Mouse (Mus musculus) stomach, embryonic 16.5 days (tissue): Measurements from ENCODE around the gene Six2. TPM values are rescaled to one million over a fixed set of nuclear protein-coding genes. Genes with fewer than 3 reads are reported as not detected.

Experiments used
- ATAC-seq: fragments of 200-750 bp; cut with Nextera tagmentation; 2 replicates; pipeline ENCODE4 v1.8.0; 2017; ENCODE audit warnings: moderate number of reproducible peaks, moderate TSS enrichment; ENCODE audit not compliant: insufficient read depth, low FRiP score
- H3K27ac ChIP-seq: fragments of 300-500 bp; sonication (generic); 2 replicates; pipeline ENCODE4 v1.5.1; 2014; ENCODE audit warnings: low read length
- H3K27me3 ChIP-seq: fragments of 300-500 bp; sonication (generic); 2 replicates; pipeline ENCODE4 v1.6.1; 2014; ENCODE audit warnings: low read length, control low read depth, mixed read lengths; ENCODE audit not compliant: control insufficient read depth, insufficient read depth
- H3K36me3 ChIP-seq: fragments of 300-500 bp; sonication (generic); 2 replicates; pipeline ENCODE4 v1.6.1; 2014; ENCODE audit warnings: low read length; ENCODE audit not compliant: control insufficient read depth, insufficient read depth
- H3K4me1 ChIP-seq: fragments of 300-500 bp; sonication (generic); 2 replicates; pipeline ENCODE4 v1.6.1; 2014; ENCODE audit warnings: low read length, control low read depth, mixed read lengths; ENCODE audit not compliant: control insufficient read depth, insufficient read depth
- H3K4me2 ChIP-seq: fragments of 300-500 bp; sonication (generic); 2 replicates; pipeline ENCODE4 v1.6.1; 2014; ENCODE audit warnings: low read depth, low read length, mixed read lengths
- H3K4me3 ChIP-seq: fragments of 300-500 bp; sonication (generic); replicated peaks from 2 replicates; pipeline ENCODE4 v1.5.1; 2014; ENCODE audit warnings: mild to moderate bottlenecking, low read length
- H3K9ac ChIP-seq: fragments of 300-500 bp; sonication (generic); 2 replicates; pipeline ENCODE4 v1.6.1; 2014; ENCODE audit warnings: low read length
- H3K9me3 ChIP-seq: fragments of 300-500 bp; sonication (generic); replicated peaks from 2 replicates; pipeline ENCODE4 v1.6.1; 2016; ENCODE audit warnings: low read length, control low read depth; ENCODE audit not compliant: control insufficient read depth
- WGBS: fragments of 180-500 bp; shearing (Covaris S2); extraction: QIAGEN DNeasy Blood & Tissue Kit; methylation state at CpG from one replicate; pipeline ENCODE4 v1.1.7; 2014; 5-methylcytosine and 5-hydroxymethylcytosine counted together
- polyA plus RNA-seq: library from polyadenylated mRNA; unstranded; fragments of >200 nt; fragmentation: Nextera tagmentation; extraction: Ambion mirVana; gene quantifications from 2 replicates; pipeline ENCODE4 v1.2.1, GENCODE M21; 2015

The Six2 gene
- polyA plus RNA-seq, 1 experiment from 2014 or later: 3.4 TPM

DNA sequence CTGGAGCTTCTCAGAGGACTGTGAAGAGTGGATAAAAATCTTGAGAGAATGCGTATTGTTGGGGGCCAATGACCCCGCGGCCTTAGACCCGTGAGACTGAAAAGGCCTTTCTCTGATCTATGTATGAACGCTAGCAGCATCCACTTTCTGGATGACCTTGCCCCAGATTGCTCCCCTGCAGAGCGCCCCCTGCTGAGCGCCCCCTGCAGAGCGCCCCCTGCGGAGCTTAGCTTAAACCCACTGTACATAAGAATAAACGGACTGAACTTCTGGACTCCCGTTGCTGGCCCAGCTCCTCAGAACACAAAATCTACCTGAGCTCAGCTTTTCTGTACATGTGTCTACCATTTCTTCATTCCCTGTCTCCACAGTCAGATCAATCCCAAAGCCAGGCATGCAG, 27.7 kb upstream of the Six2 start:
- no peak overlapping the region for H3K27ac ChIP-seq
- no peak overlapping the region for H3K4me3 ChIP-seq
- peaks cover 2% of the 10 kb centered on the region; the same call in 1 of the 2 replicates for H3K4me1 ChIP-seq
- 73% methylated on average over 11 of the region's 11 CpGs for WGBS
- H3K9ac ChIP-seq: no peak overlapping the region
- H3K27me3 ChIP-seq: no peaks in the 10 kb centered on the region
- no peak overlapping the region for H3K4me2 ChIP-seq
- H3K9me3 ChIP-seq: no peaks in the 10 kb centered on the region
- no peaks in the 10 kb centered on the region for H3K36me3 ChIP-seq
- ATAC-seq: no peak

- no peaks in the 10 kb centered on the region for H3K27me3 ChIP-seq
- no peak overlapping the region for H3K4me3 ChIP-seq
- ATAC-seq: no peak
- no peaks in the 10 kb centered on the region for H3K9me3 ChIP-seq
- no peaks in the 10 kb centered on the region for H3K36me3 ChIP-seq
- no peak overlapping the region for H3K9ac ChIP-seq
- 60% methylated on average over 5 of the region's 5 CpGs for WGBS
- H3K4me1 ChIP-seq: peaks cover 2% of the 10 kb centered on the region; the same call in 1 of the 2 replicates
- no peak overlapping the region for H3K4me2 ChIP-seq
- H3K27ac ChIP-seq: no peak overlapping the region
Measured at GRCm38 (mm10) chr17:85714370-85714769, 26.3 kb upstream of the Six2 start.

DNA sequence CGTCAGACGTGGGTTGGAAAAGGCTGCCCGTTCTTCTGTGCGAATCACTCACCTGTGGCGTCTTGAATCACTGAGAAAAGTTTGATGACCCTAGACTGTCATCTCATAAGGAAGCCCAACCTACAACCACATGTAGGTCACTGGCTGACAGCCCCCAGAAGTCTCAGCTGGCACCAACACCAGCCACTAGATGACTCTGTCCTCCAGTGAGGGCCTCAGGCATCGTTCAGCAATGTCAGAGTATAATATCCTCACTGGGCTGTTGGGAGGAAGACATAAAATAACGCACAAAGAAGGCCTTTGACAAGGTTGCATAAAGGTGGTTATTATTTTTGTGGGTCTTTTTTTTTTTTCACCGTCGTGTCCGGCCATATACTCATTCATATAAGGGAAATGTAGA, 24.8 kb upstream of the Six2 start:
- no peak for ATAC-seq
- H3K27ac ChIP-seq: no peak overlapping the region
- peaks cover 2% of the 10 kb centered on the region; the same call in 1 of the 2 replicates for H3K4me1 ChIP-seq
- WGBS: 83% methylated on average over 10 of the region's 10 CpGs
- H3K4me2 ChIP-seq: no peak overlapping the region
- no peak overlapping the region for H3K4me3 ChIP-seq
- H3K9me3 ChIP-seq: no peaks in the 10 kb centered on the region
- no peak overlapping the region for H3K9ac ChIP-seq
- H3K36me3 ChIP-seq: no peaks in the 10 kb centered on the region
- H3K27me3 ChIP-seq: no peaks in the 10 kb centered on the region

GRCm38 (mm10) chr17:85704369-85705260, 16.5 kb upstream of the Six2 start:
- no peak overlapping the region for H3K4me3 ChIP-seq
- H3K36me3 ChIP-seq: no peaks in the 10 kb centered on the region
- no peak for ATAC-seq
- no peaks in the 10 kb centered on the region for H3K9me3 ChIP-seq
- 63% methylated on average over 12 of the region's 12 CpGs for WGBS
- H3K9ac ChIP-seq: no peak overlapping the region
- H3K4me1 ChIP-seq: no peaks in the 10 kb centered on the region
- H3K27ac ChIP-seq: no peak overlapping the region
- H3K27me3 ChIP-seq: no peaks in the 10 kb centered on the region
- no peak overlapping the region for H3K4me2 ChIP-seq

- peaks cover 5% of the 10 kb centered on the region; the same call in 1 of the 2 replicates for H3K27me3 ChIP-seq
- H3K9me3 ChIP-seq: no peaks in the 10 kb centered on the region
- 57% methylated on average over 4 of the region's 4 CpGs for WGBS
- H3K4me3 ChIP-seq: no peak overlapping the region
- ATAC-seq: no peak
- no peak overlapping the region for H3K9ac ChIP-seq
- no peaks in the 10 kb centered on the region for H3K4me1 ChIP-seq
- no peak overlapping the region for H3K27ac ChIP-seq
- H3K36me3 ChIP-seq: no peaks in the 10 kb centered on the region
- no peak overlapping the region for H3K4me2 ChIP-seq
Measured at GRCm38 (mm10) chr17:85700028-85700427, 12.0 kb upstream of the Six2 start.

DNA sequence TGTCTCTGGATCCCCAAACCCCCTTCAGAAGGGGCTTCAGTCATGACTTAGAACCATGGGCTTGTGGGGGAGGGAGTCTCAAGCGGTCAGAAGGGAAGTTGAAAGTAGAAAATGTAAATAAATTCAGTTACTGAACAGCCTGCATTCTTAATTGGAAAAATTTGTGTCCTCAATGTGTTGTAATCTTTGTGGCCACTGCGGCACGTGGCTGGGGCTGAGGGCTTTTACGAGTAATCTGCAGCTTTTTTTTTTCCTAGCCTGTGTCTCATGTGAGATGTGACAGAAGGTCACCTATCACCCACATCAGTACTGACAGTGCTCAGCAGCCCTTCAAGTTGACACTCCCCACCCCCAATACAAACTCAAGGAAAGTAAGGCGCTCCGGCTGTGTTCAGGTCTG, 10.6 kb upstream of the Six2 start:
- Histone ChIP-seq H3K4me2 (no peak overlapping the region), H3K9ac (no peak overlapping the region), H3K4me3 (no peak overlapping the region), H3K27ac (no peak overlapping the region), H3K9me3 (no peaks in the 10 kb centered on the region; the same call in 1 of the 2 replicates), H3K4me1 (no peaks in the 10 kb centered on the region), H3K27me3 (peaks cover 17% of the 10 kb centered on the region), H3K36me3 (no peaks in the 10 kb centered on the region)
- WGBS: 59% methylated on average over 6 of the region's 6 CpGs
- ATAC-seq: no peak

DNA sequence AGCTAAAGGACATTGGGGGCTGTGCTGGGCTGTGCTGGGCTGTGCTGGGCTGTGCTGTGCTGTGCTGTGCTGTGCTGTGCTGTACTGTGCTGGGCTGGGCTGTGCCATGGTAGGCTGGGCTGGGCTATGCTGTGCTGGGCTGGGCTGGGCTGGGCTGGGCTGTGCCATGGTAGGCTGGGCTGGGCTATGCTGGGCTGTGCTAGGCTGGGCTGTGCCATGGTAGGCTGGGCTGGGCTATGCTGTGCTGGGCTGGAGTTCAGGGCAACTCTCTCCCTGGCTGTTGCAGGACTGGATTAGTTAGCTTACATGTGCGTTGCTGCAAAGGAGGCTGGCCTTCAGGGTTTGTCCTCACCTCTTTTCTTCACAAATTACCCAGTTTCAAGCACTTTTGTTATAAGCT, 9.9 kb upstream of the Six2 start:
- peaks cover 24% of the 10 kb centered on the region for H3K27me3 ChIP-seq
- no peak overlapping the region for H3K4me2 ChIP-seq
- ATAC-seq: peak; percentile 71; the same call in 1 of the 2 replicates
- no peaks in the 10 kb centered on the region; the same call in 1 of the 2 replicates for H3K9me3 ChIP-seq
- H3K4me1 ChIP-seq: no peaks in the 10 kb centered on the region
- no peaks in the 10 kb centered on the region for H3K36me3 ChIP-seq
- H3K9ac ChIP-seq: no peak overlapping the region
- WGBS: 56% methylated on average over 1 of the region's 1 CpGs
- no peak overlapping the region for H3K4me3 ChIP-seq
- H3K27ac ChIP-seq: no peak overlapping the region

GRCm38 (mm10) chr17:85694499-85694898, 6.4 kb upstream of the Six2 start:
- WGBS: 78% methylated on average over 6 of the region's 6 CpGs
- H3K4me2 ChIP-seq: no peak overlapping the region

GRCm38 (mm10) chr17:85693101-85693500, 5.0 kb upstream of the Six2 start:
- H3K36me3 ChIP-seq: no peaks in the 10 kb centered on the region
- peaks cover 9% of the 10 kb centered on the region; the same call in 1 of the 2 replicates for H3K4me1 ChIP-seq
- H3K9ac ChIP-seq: no peak overlapping the region
- WGBS: 15% methylated on average over 9 of the region's 9 CpGs
- no peaks in the 10 kb centered on the region; the same call in 1 of the 2 replicates for H3K9me3 ChIP-seq
- peak overlapping the region; percentile 23 for H3K4me3 ChIP-seq
- no peak for ATAC-seq
- peaks cover 72% of the 10 kb centered on the region for H3K27me3 ChIP-seq
- H3K4me2 ChIP-seq: peak overlapping the region; percentile 3; the same call in 1 of the 2 replicates
- H3K27ac ChIP-seq: no peak overlapping the region

More at GRCm38 (mm10) chr17:85694499-85694898, 6.4 kb upstream of the Six2 start:
- Histone ChIP-seq H3K9me3 (no peaks in the 10 kb centered on the region; the same call in 1 of the 2 replicates), H3K4me1 (no peaks in the 10 kb centered on the region), H3K36me3 (no peaks in the 10 kb centered on the region), H3K27me3 (peaks cover 58% of the 10 kb centered on the region), H3K27ac (no peak overlapping the region), H3K4me3 (no peak overlapping the region), H3K9ac (no peak overlapping the region)
- ATAC-seq: no peak
